Mouse (Mus musculus) macrophage (primary cell): ENCODE results near the gene Igf1r. TPM values are rescaled to one million over a fixed set of nuclear protein-coding genes. Genes with fewer than 3 reads are reported as not detected.

Experiments used
- H3K27ac ChIP-seq: fragments of 350-480 bp; formaldehyde crosslinking; 2 replicates; pipeline ENCODE4 v1.9.0; 2021
- H3K36me3 ChIP-seq: fragments of 350-480 bp; formaldehyde crosslinking; 2 replicates; pipeline ENCODE4 v1.9.0; 2021; ENCODE audit errors: inconsistent target
- H3K4me3 ChIP-seq: fragments of 350-480 bp; formaldehyde crosslinking; 2 replicates; pipeline ENCODE4 v1.9.0; 2021; ENCODE audit errors: inconsistent target
- H3K79me2 ChIP-seq: fragments of 350-480 bp; formaldehyde crosslinking; 2 replicates; pipeline ENCODE4 v1.9.0; 2021; ENCODE audit errors: inconsistent target
- WGBS: methylation state at CpG from one replicate; pipeline ENCODE4 v1.1.7; 2026; ENCODE audit warnings: inconsistent platforms; ENCODE audit not compliant: missing documents; 5-methylcytosine and 5-hydroxymethylcytosine counted together
- polyA plus RNA-seq: library from polyadenylated mRNA; stranded (reverse); fragments of 250-400 nt; gene quantifications from 3 replicates; pipeline ENCODE4 v1.2.4, GENCODE M21; 2018; ENCODE audit warnings: inconsistent platforms

The Igf1r gene
- polyA plus RNA-seq, 1 experiment from 2014 or later = 3.2 TPM

- H3K36me3 ChIP-seq = no peaks in the 10 kb centered on the region
- H3K27ac ChIP-seq = no peak overlapping the region
- 2% methylated on average over 69 of the region's 71 CpGs for WGBS
- no peaks in the 10 kb centered on the region; the same call in 1 of the 2 replicates for H3K79me2 ChIP-seq
- peak overlapping the region; percentile 34 for H3K4me3 ChIP-seq
These were observed 1.7 kb upstream of the Igf1r start for GRCm38 (mm10) chr7:67950815-67951531.

GRCm38 (mm10) chr7:67951532-67952035 lies 1.0 kb upstream of the Igf1r start:
- no peaks in the 10 kb centered on the region; the same call in 1 of the 2 replicates for H3K79me2 ChIP-seq
- H3K36me3 ChIP-seq = no peaks in the 10 kb centered on the region
- H3K4me3 ChIP-seq = no peak overlapping the region
- no peak overlapping the region for H3K27ac ChIP-seq
- WGBS = 0% methylated on average over 45 of the region's 73 CpGs

GRCm38 (mm10) chr7:67952036-67952681 lies 468 bp upstream of the Igf1r start:
- H3K4me3 ChIP-seq = peak overlapping the region; percentile 32; the same call in 1 of the 2 replicates
- WGBS = under 1% methylated on average over 39 of the region's 91 CpGs
- no peaks in the 10 kb centered on the region; the same call in 1 of the 2 replicates for H3K79me2 ChIP-seq
- no peaks in the 10 kb centered on the region for H3K36me3 ChIP-seq
- no peak overlapping the region for H3K27ac ChIP-seq

GRCm38 (mm10) chr7:67953764-67954242 lies 1.2 kb downstream of the Igf1r start:
- H3K27ac ChIP-seq = no peak overlapping the region
- WGBS = 3% methylated on average over 23 of the region's 23 CpGs
- H3K4me3 ChIP-seq = peak overlapping the region; percentile 32
- H3K36me3 ChIP-seq = no peaks in the 10 kb centered on the region
- H3K79me2 ChIP-seq = no peaks in the 10 kb centered on the region; the same call in 1 of the 2 replicates

- H3K27ac ChIP-seq = no peak overlapping the region
- H3K36me3 ChIP-seq = no peaks in the 10 kb centered on the region
- H3K4me3 ChIP-seq = no peak overlapping the region
- H3K79me2 ChIP-seq = no peaks in the 10 kb centered on the region; the same call in 1 of the 2 replicates
- WGBS = 77% methylated on average over 9 of the region's 10 CpGs
These were observed 2.1 kb downstream of the Igf1r start for GRCm38 (mm10) chr7:67954591-67955185.

GRCm38 (mm10) chr7:67955276-67955675 lies 2.6 kb downstream of the Igf1r start:
- 61% methylated on average over 5 of the region's 5 CpGs for WGBS
- no peak overlapping the region for H3K4me3 ChIP-seq
- no peak overlapping the region for H3K27ac ChIP-seq

GRCm38 (mm10) chr7:67957376-67957775 lies 4.7 kb downstream of the Igf1r start:
- Histone ChIP-seq H3K4me3 (no peak overlapping the region), H3K79me2 (no peaks in the 10 kb centered on the region; the same call in 1 of the 2 replicates), H3K36me3 (no peaks in the 10 kb centered on the region), H3K27ac (no peak overlapping the region)
- WGBS = 62% methylated on average over 6 of the region's 6 CpGs

More at GRCm38 (mm10) chr7:67955276-67955675, 2.6 kb downstream of the Igf1r start:
- H3K36me3 ChIP-seq = no peaks in the 10 kb centered on the region
- no peaks in the 10 kb centered on the region; the same call in 1 of the 2 replicates for H3K79me2 ChIP-seq

GRCm38 (mm10) chr7:67958045-67958444 lies 5.4 kb downstream of the Igf1r start:
- WGBS = 11% methylated on average over 18 of the region's 18 CpGs
- Histone ChIP-seq H3K27ac (no peak overlapping the region), H3K79me2 (no peaks in the 10 kb centered on the region; the same call in 1 of the 2 replicates), H3K4me3 (no peak overlapping the region), H3K36me3 (no peaks in the 10 kb centered on the region)

GRCm38 (mm10) chr7:67960701-67961100 lies 8.1 kb downstream of the Igf1r start:
- no peaks in the 10 kb centered on the region; the same call in 1 of the 2 replicates for H3K79me2 ChIP-seq
- no peak overlapping the region for H3K4me3 ChIP-seq
- H3K36me3 ChIP-seq = no peaks in the 10 kb centered on the region
- 91% methylated on average over 9 of the region's 9 CpGs for WGBS
- no peak overlapping the region for H3K27ac ChIP-seq

GRCm38 (mm10) chr7:67961567-67962267 lies 9.1 kb downstream of the Igf1r start:
- Histone ChIP-seq H3K36me3 (no peaks in the 10 kb centered on the region), H3K79me2 (no peaks in the 10 kb centered on the region; the same call in 1 of the 2 replicates), H3K27ac (no peak overlapping the region), H3K4me3 (no peak overlapping the region)
- WGBS = 27% methylated on average over 14 of the region's 14 CpGs

GRCm38 (mm10) chr7:67963691-67964090 lies 11.1 kb downstream of the Igf1r start:
- H3K79me2 ChIP-seq = no peaks in the 10 kb centered on the region; the same call in 1 of the 2 replicates
- no peak overlapping the region for H3K27ac ChIP-seq
- H3K36me3 ChIP-seq = no peaks in the 10 kb centered on the region
- 93% methylated on average over 3 of the region's 3 CpGs for WGBS
- no peak overlapping the region for H3K4me3 ChIP-seq

GRCm38 (mm10) chr7:67968394-67968793 lies 15.8 kb downstream of the Igf1r start:
- Histone ChIP-seq H3K27ac (no peak overlapping the region), H3K4me3 (no peak overlapping the region), H3K79me2 (no peaks in the 10 kb centered on the region; the same call in 1 of the 2 replicates), H3K36me3 (no peaks in the 10 kb centered on the region)
- 94% methylated on average over 12 of the region's 12 CpGs for WGBS

- no peaks in the 10 kb centered on the region for H3K36me3 ChIP-seq
- no peak overlapping the region for H3K27ac ChIP-seq
- 95% methylated on average over 9 of the region's 9 CpGs for WGBS
- H3K4me3 ChIP-seq = no peak overlapping the region
- H3K79me2 ChIP-seq = no peaks in the 10 kb centered on the region
These were observed 16.4 kb downstream of the Igf1r start for GRCm38 (mm10) chr7:67969076-67969475.
